Mouse (Mus musculus) MEL (cell line): ENCODE data around the gene Slc7a5. TPM values are rescaled to one million over a fixed set of nuclear protein-coding genes. Genes with fewer than 3 reads are reported as not detected.

Experiments
- DNase-seq: peaks from one replicate; pipeline ENCODE4 v3.0.0; 2011; ENCODE audit warnings: low read depth, low spot score
- H3K27ac ChIP-seq: 2 replicates; pipeline ENCODE4 v1.5.1; 2012; ENCODE audit warnings: low read depth, mild to moderate bottlenecking, control low read depth, low read length, moderate library complexity; ENCODE audit not compliant: control insufficient read depth
- H3K27me3 ChIP-seq, 2 experiments: fragments of 150-350 bp in 1 of 2; sonication (generic) in 1 of 2; 2 replicates each; pipeline ENCODE4 v1.6.1; 2012; ENCODE audit warnings: low read length in 2 of 2, mild to moderate bottlenecking in 2 of 2, improper control_type of control experiment in 1 of 2, moderate library complexity in 1 of 2; ENCODE audit not compliant: insufficient read depth in 2 of 2, control insufficient read depth in 1 of 2
- H3K36me3 ChIP-seq, 2 experiments: 2 replicates each; pipeline ENCODE4 v1.6.1; 2012 to 2014; ENCODE audit warnings: low read length in 2 of 2, improper control_type of control experiment in 1 of 2, inconsistent platforms in 1 of 2, mild to moderate bottlenecking in 1 of 2; ENCODE audit not compliant: insufficient read depth in 2 of 2, control insufficient read depth in 1 of 2
- H3K4me1 ChIP-seq, 2 experiments: fragments of 150-350 bp in 1 of 2; sonication (generic) in 1 of 2; 2 replicates each; pipeline ENCODE4 v1.6.1; 2012; ENCODE audit warnings: low read length in 2 of 2, improper control_type of control experiment in 1 of 2, mild to moderate bottlenecking in 1 of 2; ENCODE audit not compliant: insufficient read depth in 2 of 2, control insufficient read depth in 1 of 2
- H3K4me3 ChIP-seq, 2 experiments: fragments of 150-350 bp in 1 of 2; sonication (generic) in 1 of 2; 2 replicates each; pipeline ENCODE4 v1.5.1; 2012; ENCODE audit warnings: low read depth in 2 of 2, low read length in 2 of 2, mild to moderate bottlenecking in 2 of 2, moderate library complexity in 2 of 2, control low read depth in 1 of 2, improper control_type of control experiment in 1 of 2; ENCODE audit not compliant: control insufficient read depth in 1 of 2, insufficient read depth in 1 of 2
- H3K79me2 ChIP-seq: 2 replicates; pipeline ENCODE4 v1.6.1; 2012; ENCODE audit warnings: mild to moderate bottlenecking, low read length, moderate library complexity; ENCODE audit not compliant: control insufficient read depth, poor library complexity, insufficient read depth
- H3K9ac ChIP-seq: 2 replicates; pipeline ENCODE4 v1.6.1; 2012; ENCODE audit warnings: low read depth, mild to moderate bottlenecking, control low read depth, low read length, moderate library complexity; ENCODE audit not compliant: control insufficient read depth, poor library complexity, severe bottlenecking
- H3K9me3 ChIP-seq: fragments of 150-350 bp; sonication (generic); replicated peaks from 2 replicates; pipeline ENCODE4 v1.6.1; 2012; ENCODE audit warnings: mild to moderate bottlenecking, low read length, improper control_type of control experiment, moderate library complexity; ENCODE audit not compliant: insufficient read depth
- BHLHE40 ChIP-seq: IDR thresholded peaks from 2 replicates; pipeline ENCODE4 v1.6.1; 2012; ENCODE audit warnings: low read depth, mild to moderate bottlenecking, inconsistent platforms, low read length, improper control_type of control experiment, borderline replicate concordance
- CHD1 ChIP-seq: IDR thresholded peaks from 2 replicates; pipeline ENCODE4 v1.6.1; 2012; ENCODE audit warnings: low read depth, mild to moderate bottlenecking, inconsistent platforms, low read length, improper control_type of control experiment
- CTCF ChIP-seq, 3 experiments: IDR thresholded peaks in 2 of 3; conservative IDR thresholded peaks in 1 of 3; 2 replicates each; pipeline ENCODE4 v1.5.1; 2011 to 2012; ENCODE audit warnings: low read length in 3 of 3, low read depth in 2 of 3, mild to moderate bottlenecking in 2 of 3, improper control_type of control experiment in 1 of 3, inconsistent platforms in 1 of 3, mixed read lengths in 1 of 3, moderate library complexity in 1 of 3; ENCODE audit not compliant: control insufficient read depth in 1 of 3, insufficient read depth in 1 of 3, poor library complexity in 1 of 3, severe bottlenecking in 1 of 3
- ELF1 ChIP-seq: IDR thresholded peaks from 2 replicates; pipeline ENCODE4 v1.6.1; 2014; ENCODE audit warnings: low read depth, mild to moderate bottlenecking, inconsistent platforms, low read length, improper control_type of control experiment, moderate library complexity
- ETS1 ChIP-seq: IDR thresholded peaks from 2 replicates; pipeline ENCODE4 v1.6.1; 2012; ENCODE audit warnings: low read depth, mild to moderate bottlenecking, inconsistent platforms, low read length, improper control_type of control experiment, moderate library complexity
- GABPA ChIP-seq: IDR thresholded peaks from 2 replicates; pipeline ENCODE4 v1.6.1; 2012; ENCODE audit warnings: low read depth, mild to moderate bottlenecking, inconsistent platforms, low read length, improper control_type of control experiment, moderate library complexity
- KAT2A ChIP-seq: conservative IDR thresholded peaks from 2 replicates; pipeline ENCODE4 v1.6.1; 2012; ENCODE audit warnings: low read depth, low read length, improper control_type of control experiment, inconsistent platforms
- MAX ChIP-seq: IDR thresholded peaks from 2 replicates; pipeline ENCODE4 v1.6.1; 2011; ENCODE audit warnings: low read length, improper control_type of control experiment
- MAZ ChIP-seq: IDR thresholded peaks from 2 replicates; pipeline ENCODE4 v1.6.1; 2012; ENCODE audit warnings: low read depth, mild to moderate bottlenecking, inconsistent platforms, low read length, improper control_type of control experiment
- MYC ChIP-seq: IDR thresholded peaks from 2 replicates; pipeline ENCODE4 v1.6.1; 2011; ENCODE audit warnings: low read depth, mild to moderate bottlenecking, low read length, improper control_type of control experiment, moderate library complexity
- NELFE ChIP-seq: IDR thresholded peaks from 2 replicates; pipeline ENCODE4 v1.6.1; 2011; ENCODE audit warnings: low read depth, low read length, improper control_type of control experiment
- NRF1 ChIP-seq: IDR thresholded peaks from 2 replicates; pipeline ENCODE4 v1.6.1; 2014; ENCODE audit warnings: low read depth, mild to moderate bottlenecking, inconsistent platforms, low read length, improper control_type of control experiment, moderate library complexity; ENCODE audit not compliant: poor library complexity, insufficient read depth, severe bottlenecking
- POLR2AphosphoS2 ChIP-seq: IDR thresholded peaks from 2 replicates; pipeline ENCODE4 v1.6.1; 2011; ENCODE audit warnings: low read length, improper control_type of control experiment
- POLR2AphosphoS5 ChIP-seq: IDR thresholded peaks from 2 replicates; pipeline ENCODE4 v1.6.1; 2012; ENCODE audit warnings: low read depth, borderline replicate concordance, mild to moderate bottlenecking, inconsistent platforms, low read length, moderate library complexity, mixed read lengths
- RCOR1 ChIP-seq: IDR thresholded peaks from 2 replicates; pipeline ENCODE4 v1.6.1; 2012; ENCODE audit warnings: low read depth, mild to moderate bottlenecking, inconsistent platforms, low read length, improper control_type of control experiment
- TAL1 ChIP-seq: IDR thresholded peaks from 2 replicates; pipeline ENCODE4 v1.6.1; 2012; ENCODE audit warnings: mild to moderate bottlenecking, inconsistent platforms, low read length, moderate library complexity, mixed read lengths
- UBTF ChIP-seq: IDR thresholded peaks from 2 replicates; pipeline ENCODE4 v1.6.1; 2012; ENCODE audit warnings: low read depth, mild to moderate bottlenecking, inconsistent platforms, low read length, improper control_type of control experiment, moderate library complexity, borderline replicate concordance; ENCODE audit not compliant: insufficient read depth
- USF1 ChIP-seq: IDR thresholded peaks from 2 replicates; pipeline ENCODE4 v1.6.1; 2014; ENCODE audit warnings: low read depth, mild to moderate bottlenecking, inconsistent platforms, low read length, improper control_type of control experiment, moderate library complexity
- ZC3H11A ChIP-seq: IDR thresholded peaks from 2 replicates; pipeline ENCODE4 v1.6.1; 2012; ENCODE audit warnings: low read depth, mild to moderate bottlenecking, inconsistent platforms, low read length, improper control_type of control experiment
- ZMIZ1 ChIP-seq: IDR thresholded peaks from 2 replicates; pipeline ENCODE4 v1.6.1; 2012; ENCODE audit warnings: low read depth, mild to moderate bottlenecking, inconsistent platforms, low read length, improper control_type of control experiment, moderate library complexity
- polyA plus RNA-seq, 2 experiments: library from polyadenylated mRNA; stranded (reverse) in 1 of 2; unstranded in 1 of 2; fragments of >175 nt in 1 of 2; fragments of >200 nt in 1 of 2; gene quantifications; 2 replicates each; pipeline versions ENCODE4 v1.2.1 to v1.2.4; 2012; ENCODE audit warnings: low replicate concordance in 2 of 2, low read depth in 1 of 2; ENCODE audit not compliant: insufficient read length in 2 of 2, insufficient read depth in 1 of 2, missing spikeins in 1 of 2
- total RNA-seq: library from RNA; depleted of rRNA; stranded (reverse); fragments of 300-350 nt; gene quantifications from 2 replicates; pipeline ENCODE4 v1.2.3, GENCODE M21; 2012

Slc7a5 gene
- total and polyA plus RNA-seq, 3 experiments = 55.0 to 263 (median 108) TPM

GRCm38 (mm10) chr8:121906542-121907512 lies 667 bp downstream of the Slc7a5 start (continued):
- TF ChIP-seq USF1 (peak; percentile 78), POLR2AphosphoS5 (no peak), GABPA (no peak), UBTF (no peak)

- Histone ChIP-seq H3K36me3 (peaks cover 6 to 34% of the 10 kb centered on the region in 2 experiments), H3K9ac (peak overlapping the region; percentile 93), H3K79me2 (peaks cover 66% of the 10 kb centered on the region), H3K9me3 (no peaks in the 10 kb centered on the region), H3K4me1 (peaks cover 6 to 41% of the 10 kb centered on the region in 2 experiments), H3K27me3 (no peaks in the 10 kb centered on the region), H3K4me3 (peak overlapping the region; percentile 93 to 96), H3K27ac (peak overlapping the region; percentile 75)
- no peak for TF ChIP-seq BHLHE40
- TF ChIP-seq MAZ = no peak
- no peak for TF ChIP-seq NELFE
- TF ChIP-seq UBTF = no peak
- TF ChIP-seq NRF1 = no peak
- TF ChIP-seq POLR2AphosphoS2 = no peak
- TF ChIP-seq CHD1 = no peak; the same call in 1 of the 2 replicates
- TF ChIP-seq ZC3H11A = no peak
- TF ChIP-seq TAL1 = no peak
- TF ChIP-seq RCOR1 = no peak
- no peak for TF ChIP-seq MAX
- no peak for TF ChIP-seq MYC
- no peak for TF ChIP-seq CTCF (IDR thresholded peaks at IDR 0.05 in 2 of 3, conservative IDR thresholded peaks at IDR 0.05 in 1 of 3; ENCODE audit: control insufficient read depth in 1 of 3, insufficient read depth in 1 of 3, low read depth in 2 of 3, low read length in 3 of 3, poor library complexity in 1 of 3, severe bottlenecking in 1 of 3)
- TF ChIP-seq KAT2A = no peak
- TF ChIP-seq ELF1 = no peak
- no peak for TF ChIP-seq ZMIZ1
- TF ChIP-seq ETS1 = no peak
- DNase-seq = no peak
Observed at GRCm38 (mm10) chr8:121905864-121906263, 1.6 kb downstream of the Slc7a5 start.
